Mouse (Mus musculus): ENCODE measurements around the gene Arrdc2. TPM values are rescaled to one million over a fixed set of nuclear protein-coding genes. Genes with fewer than 3 reads are reported as not detected.

Gene Arrdc2
- polyA plus RNA-seq, 1 experiment = 27.8 TPM

GRCm38 (mm10) chr8:70865350-70866000, 26.0 kb upstream of the Arrdc2 start:
- Histone ChIP-seq H3K4me3 (ENCODE audit: insufficient read depth, low read length) (peak overlapping the region; percentile 61), H3K27ac (ENCODE audit: insufficient read depth, low read depth, low read length) (peak overlapping the region; percentile 26; the same call in 1 of the 2 replicates), H3K4me1 (ENCODE audit: control insufficient read depth, insufficient read depth, low read length) (peaks cover 12% of the 10 kb centered on the region)
- TF ChIP-seq POLR2A (IDR thresholded peaks at IDR 0.05; ENCODE audit: borderline replicate concordance, low read depth, low read length) (no peak), CTCF (IDR thresholded peaks at IDR 0.05; ENCODE audit: low read depth, low read length) (no peak)

- Histone ChIP-seq H3K27ac (ENCODE audit: insufficient read depth, low read depth, low read length) (no peak overlapping the region), H3K4me1 (ENCODE audit: control insufficient read depth, insufficient read depth, low read length) (peaks cover 12% of the 10 kb centered on the region), H3K4me3 (ENCODE audit: insufficient read depth, low read length) (peak overlapping the region; percentile 61)
- TF ChIP-seq CTCF (IDR thresholded peaks at IDR 0.05; ENCODE audit: low read depth, low read length) (no peak), POLR2A (IDR thresholded peaks at IDR 0.05; ENCODE audit: borderline replicate concordance, low read depth, low read length) (no peak)
Observed at GRCm38 (mm10) chr8:70864712-70865221, 25.2 kb upstream of the Arrdc2 start.

- Histone ChIP-seq H3K4me3 (ENCODE audit: insufficient read depth, low read length) (peak overlapping the region; percentile 13), H3K4me1 (ENCODE audit: control insufficient read depth, insufficient read depth, low read length) (peaks cover 13% of the 10 kb centered on the region), H3K27ac (ENCODE audit: insufficient read depth, low read depth, low read length) (no peak overlapping the region)
- TF ChIP-seq CTCF (IDR thresholded peaks at IDR 0.05; ENCODE audit: low read depth, low read length) (no peak), POLR2A (IDR thresholded peaks at IDR 0.05; ENCODE audit: borderline replicate concordance, low read depth, low read length) (no peak)
Observed at GRCm38 (mm10) chr8:70863956-70864711, 24.6 kb upstream of the Arrdc2 start.

- no peak for TF ChIP-seq CTCF (IDR thresholded peaks at IDR 0.05; ENCODE audit: low read depth, low read length)
- no peak for TF ChIP-seq POLR2A (IDR thresholded peaks at IDR 0.05; ENCODE audit: borderline replicate concordance, low read depth, low read length)
- H3K27ac ChIP-seq (ENCODE audit: insufficient read depth, low read depth, low read length) = no peak within 1 kb of the TSS
- peaks cover 20% of the 10 kb centered on the region for H3K4me1 ChIP-seq (ENCODE audit: control insufficient read depth, insufficient read depth, low read length)
- peak within 1 kb of the TSS; percentile 45 for H3K4me3 ChIP-seq (ENCODE audit: insufficient read depth, low read length)
Observed at GRCm38 (mm10) chr8:70862824-70863641, 23.5 kb upstream of the Arrdc2 start, which contains the start of gene Kcnn1. TSS of gene Kcnn1 (minus strand) at chr8:70863258.

GRCm38 (mm10) chr8:70857516-70857915, 18.0 kb upstream of the Arrdc2 start:
- peaks cover 26% of the 10 kb centered on the region for H3K4me1 ChIP-seq (ENCODE audit: control insufficient read depth, insufficient read depth, low read length)

GRCm38 (mm10) chr8:70856541-70857197, 17.1 kb upstream of the Arrdc2 start:
- Histone ChIP-seq H3K27ac (ENCODE audit: insufficient read depth, low read depth, low read length) (no peak overlapping the region), H3K4me1 (ENCODE audit: control insufficient read depth, insufficient read depth, low read length) (peaks cover 26% of the 10 kb centered on the region), H3K4me3 (ENCODE audit: insufficient read depth, low read length) (peak overlapping the region; percentile 43)
- TF ChIP-seq POLR2A (IDR thresholded peaks at IDR 0.05; ENCODE audit: borderline replicate concordance, low read depth, low read length) (no peak), CTCF (IDR thresholded peaks at IDR 0.05; ENCODE audit: low read depth, low read length) (no peak)

More at GRCm38 (mm10) chr8:70857516-70857915, 18.0 kb upstream of the Arrdc2 start:
- Histone ChIP-seq H3K27ac (ENCODE audit: insufficient read depth, low read depth, low read length) (no peak overlapping the region), H3K4me3 (ENCODE audit: insufficient read depth, low read length) (no peak overlapping the region)
- no peak for TF ChIP-seq CTCF (IDR thresholded peaks at IDR 0.05; ENCODE audit: low read depth, low read length)
- TF ChIP-seq POLR2A (IDR thresholded peaks at IDR 0.05; ENCODE audit: borderline replicate concordance, low read depth, low read length) = no peak

GRCm38 (mm10) chr8:70856028-70856427, 16.5 kb upstream of the Arrdc2 start:
- Histone ChIP-seq H3K4me3 (ENCODE audit: insufficient read depth, low read length) (no peak overlapping the region; the same call in 1 of the 2 replicates), H3K27ac (ENCODE audit: insufficient read depth, low read depth, low read length) (no peak overlapping the region), H3K4me1 (ENCODE audit: control insufficient read depth, insufficient read depth, low read length) (peaks cover 26% of the 10 kb centered on the region)
- TF ChIP-seq CTCF (IDR thresholded peaks at IDR 0.05; ENCODE audit: low read depth, low read length) (no peak), POLR2A (IDR thresholded peaks at IDR 0.05; ENCODE audit: borderline replicate concordance, low read depth, low read length) (no peak)

- TF ChIP-seq CTCF (IDR thresholded peaks at IDR 0.05; ENCODE audit: low read depth, low read length) (no peak), POLR2A (IDR thresholded peaks at IDR 0.05; ENCODE audit: borderline replicate concordance, low read depth, low read length) (no peak)
- Histone ChIP-seq H3K4me3 (ENCODE audit: insufficient read depth, low read length) (no peak overlapping the region), H3K27ac (ENCODE audit: insufficient read depth, low read depth, low read length) (peak overlapping the region; percentile 17; the same call in 1 of the 2 replicates), H3K4me1 (ENCODE audit: control insufficient read depth, insufficient read depth, low read length) (peaks cover 21% of the 10 kb centered on the region)
Observed at GRCm38 (mm10) chr8:70853863-70854262, 14.3 kb upstream of the Arrdc2 start.
